Comparison of ENCODE assay signal across 7 mouse cellular contexts in genomic region chrX:151520458-151521322, GRCm38 (mm10). TPM values are rescaled to one million over a fixed set of nuclear protein-coding genes. Genes with fewer than 3 reads are reported as not detected.
A peak's percentile ranks its signal among the peaks of the same experiment; 100 is the strongest.
DNase-seq lines count a peak whose midpoint lies in the region; ATAC-seq lines count a peak whose summit lies in the region.

Gene Phf8, plus strand, starts transcription at chrX:151520672.

- H3K4me2 ChIP-seq in embryonic facial prominence, embryonic 11.5 days (ENCODE audit: low read depth, low read length), result peak within 1 kb of the TSS; percentile 54
- peak within 1 kb of the TSS; percentile 65 for H3K4me2 ChIP-seq in midbrain, embryonic 13.5 days (replicated peaks)

- H3K9me3 ChIP-seq in embryonic facial prominence, embryonic 11.5 days (replicated peaks; ENCODE audit: control insufficient read depth, low read length), result no peaks in the 10 kb centered on the region
- H3K9me3 ChIP-seq in limb, embryonic 10.5 days (replicated peaks), result no peaks in the 10 kb centered on the region
- H3K9me3 ChIP-seq in midbrain, embryonic 13.5 days, result no peaks in the 10 kb centered on the region

- peak within 1 kb of the TSS; percentile 92 for H3K27ac ChIP-seq in embryonic facial prominence, embryonic 11.5 days (replicated peaks; ENCODE audit: low read depth, low read length)
- H3K27ac ChIP-seq in limb, embryonic 10.5 days, result peak within 1 kb of the TSS; percentile 95
- peak within 1 kb of the TSS; percentile 98 for H3K27ac ChIP-seq in midbrain, embryonic 13.5 days

- peak; percentile 96 for ATAC-seq in embryonic facial prominence, embryonic 11.5 days (replicated peaks; ENCODE audit: insufficient number of reproducible peaks, low FRiP score, low TSS enrichment, low read depth)
- ATAC-seq in granulocyte monocyte progenitor cell, adult 5-6 weeks (replicated peaks; ENCODE audit: poor library complexity, severe bottlenecking), result peak; percentile 81
- peak; percentile 97 for ATAC-seq in midbrain, embryonic 13.5 days

- no peaks in the 10 kb centered on the region for H3K27me3 ChIP-seq in embryonic facial prominence, embryonic 11.5 days (ENCODE audit: control insufficient read depth, insufficient read depth, low read length)
- H3K27me3 ChIP-seq in limb, embryonic 10.5 days (ENCODE audit: low read depth, poor library complexity, severe bottlenecking), result peaks cover 51% of the 10 kb centered on the region
- H3K27me3 ChIP-seq in midbrain, embryonic 13.5 days, result no peaks in the 10 kb centered on the region

- 19% methylated on average over 57 of the region's 68 CpGs for WGBS in embryonic facial prominence, embryonic 11.5 days
- 13% methylated on average over 67 of the region's 68 CpGs for WGBS in limb, embryonic 10.5 days
- 24% methylated on average over 65 of the region's 68 CpGs for WGBS in midbrain, embryonic 13.5 days

- no peaks in the 10 kb centered on the region for H3K4me1 ChIP-seq in embryonic facial prominence, embryonic 11.5 days (ENCODE audit: control insufficient read depth, insufficient read depth, low read length)
- H3K4me1 ChIP-seq in limb, embryonic 10.5 days, result no peaks in the 10 kb centered on the region
- peaks cover 5% of the 10 kb centered on the region; the same call in 1 of the 2 replicates for H3K4me1 ChIP-seq in midbrain, embryonic 13.5 days (replicated peaks)

- peak within 1 kb of the TSS; percentile 68 for H3K9ac ChIP-seq in embryonic facial prominence, embryonic 11.5 days (replicated peaks; ENCODE audit: low read length)
- peak within 1 kb of the TSS; percentile 74 for H3K9ac ChIP-seq in midbrain, embryonic 13.5 days (replicated peaks)

- H3K36me3 ChIP-seq in embryonic facial prominence, embryonic 11.5 days (replicated peaks; ENCODE audit: control insufficient read depth, insufficient read depth, low read depth, low read length), result no peaks in the 10 kb centered on the region
- H3K36me3 ChIP-seq in limb, embryonic 10.5 days, result 0 out of 2 replicates have a peak, but pooled peaks cover 5% of the 10 kb centered on the region
- H3K36me3 ChIP-seq in midbrain, embryonic 13.5 days, result no peaks in the 10 kb centered on the region

- DNase-seq in adrenal gland, postnatal 14 days, result peak; percentile 98
- peak; percentile 94 for DNase-seq in embryonic facial prominence, embryonic 11.5 days (ENCODE audit: low spot score)
- DNase-seq in kidney, adult 11 months, result peak; percentile 97
- DNase-seq in limb, embryonic 10.5 days (ENCODE audit: low spot score), result peak; percentile 89
- DNase-seq in spleen, adult 12 weeks (ENCODE audit: low spot score), result peak; percentile 88

- H3K4me3 ChIP-seq in embryonic facial prominence, embryonic 11.5 days (ENCODE audit: low read depth, low read length), result peak within 1 kb of the TSS; percentile 48
- H3K4me3 ChIP-seq in limb, embryonic 10.5 days, result peak within 1 kb of the TSS; percentile 68
- peak within 1 kb of the TSS; percentile 57 for H3K4me3 ChIP-seq in midbrain, embryonic 13.5 days (replicated peaks)

RNA-seq across cellular contexts. Expression of gene Phf8, which starts in this region (rescaled TPM):
- total RNA-seq in adrenal gland, postnatal 14 days (2021), result 23.7 and 31.5 TPM in 2 replicates
- 22.0 and 22.7 TPM in 2 replicates for polyA plus RNA-seq in embryonic facial prominence, embryonic 11.5 days (2014; fragmentation: Nextera tagmentation; extraction: Ambion mirVana)
- total RNA-seq in granulocyte monocyte progenitor cell, adult 5-6 weeks (2014; fragmentation: Nextera tagmentation), result 26.6 and 46.6 TPM in 2 replicates
- total RNA-seq in granulocyte monocyte progenitor cell, adult 5-6 weeks (2017), result 21.9 and 22.7 TPM in 2 replicates
- 14.3 and 18.9 TPM in 2 replicates for polyA plus RNA-seq in limb, embryonic 10.5 days (2016; fragmentation: Nextera tagmentation; extraction: Ambion mirVana)
- polyA plus RNA-seq in midbrain, embryonic 13.5 days (2015; fragmentation: Nextera tagmentation; extraction: Ambion mirVana), result 25.3 and 26.7 TPM in 2 replicates

Comparison
In these comparisons a context has a peak if more than half of its experiments do, and no peak if none do; other contexts are left out.
1. Peak in every context shown above with its lines: DNase-seq, ATAC-seq, H3K4me3 ChIP-seq and H3K27ac ChIP-seq.